Mouse (Mus musculus) midbrain, embryonic 13.5 days (tissue): ENCODE measurements around the gene Elp5. TPM values are rescaled to one million over a fixed set of nuclear protein-coding genes. Genes with fewer than 3 reads are reported as not detected.

ENCODE experiments used
- ATAC-seq: fragments of 200-750 bp; cut with Nextera tagmentation; 2 replicates; pipeline ENCODE4 v1.8.0; 2017; ENCODE audit warnings: mild to moderate bottlenecking, moderate TSS enrichment, moderate library complexity
- H3K27ac ChIP-seq: fragments of 300-500 bp; sonication (generic); 2 replicates; pipeline ENCODE4 v1.5.1; 2015; ENCODE audit warnings: inconsistent platforms, mild to moderate bottlenecking, moderate library complexity
- H3K27me3 ChIP-seq: fragments of 300-500 bp; sonication (generic); 2 replicates; pipeline ENCODE4 v1.6.1; 2015; ENCODE audit warnings: mild to moderate bottlenecking, inconsistent platforms
- H3K36me3 ChIP-seq: fragments of 300-500 bp; sonication (generic); 2 replicates; pipeline ENCODE4 v1.6.1; 2015; ENCODE audit warnings: mild to moderate bottlenecking, inconsistent platforms
- H3K4me1 ChIP-seq: fragments of 300-500 bp; sonication (generic); replicated peaks from 2 replicates; pipeline ENCODE4 v1.6.1; 2015; ENCODE audit warnings: inconsistent platforms
- H3K4me2 ChIP-seq: fragments of 300-500 bp; sonication (generic); replicated peaks from 2 replicates; pipeline ENCODE4 v1.6.1; 2015; ENCODE audit warnings: moderate library complexity, mild to moderate bottlenecking, inconsistent platforms
- H3K4me3 ChIP-seq: fragments of 300-500 bp; sonication (generic); replicated peaks from 2 replicates; pipeline ENCODE4 v1.5.1; 2015; ENCODE audit warnings: mild to moderate bottlenecking, inconsistent platforms
- H3K9ac ChIP-seq: fragments of 300-500 bp; sonication (generic); replicated peaks from 2 replicates; pipeline ENCODE4 v1.6.1; 2015; ENCODE audit warnings: mild to moderate bottlenecking, inconsistent platforms
- H3K9me3 ChIP-seq: fragments of 300-500 bp; sonication (generic); 2 replicates; pipeline ENCODE4 v1.6.1; 2016; ENCODE audit warnings: mild to moderate bottlenecking, inconsistent platforms
- WGBS: fragments of 180-500 bp; shearing (Covaris S2); methylation state at CpG from one replicate; pipeline ENCODE4 v1.1.7; 2015; 5-methylcytosine and 5-hydroxymethylcytosine counted together
- microRNA counts: library from miRNA; unstranded; fragments of <30 nt; microRNA quantifications from one replicate; lab custom pipeline; 2016
- microRNA-seq: library from miRNA; unstranded; fragments of <30 nt; microRNA quantifications from one replicate; pipeline ENCODE4, GENCODE M21; 2016
- polyA plus RNA-seq: library from polyadenylated mRNA; unstranded; fragments of >200 nt; fragmentation: Nextera tagmentation; extraction: Ambion mirVana; gene quantifications from 2 replicates; pipeline ENCODE4 v1.2.1, GENCODE M21; 2015

Gene Elp5
- polyA plus RNA-seq, 1 experiment from 2014 or later, result 156 TPM

DNA sequence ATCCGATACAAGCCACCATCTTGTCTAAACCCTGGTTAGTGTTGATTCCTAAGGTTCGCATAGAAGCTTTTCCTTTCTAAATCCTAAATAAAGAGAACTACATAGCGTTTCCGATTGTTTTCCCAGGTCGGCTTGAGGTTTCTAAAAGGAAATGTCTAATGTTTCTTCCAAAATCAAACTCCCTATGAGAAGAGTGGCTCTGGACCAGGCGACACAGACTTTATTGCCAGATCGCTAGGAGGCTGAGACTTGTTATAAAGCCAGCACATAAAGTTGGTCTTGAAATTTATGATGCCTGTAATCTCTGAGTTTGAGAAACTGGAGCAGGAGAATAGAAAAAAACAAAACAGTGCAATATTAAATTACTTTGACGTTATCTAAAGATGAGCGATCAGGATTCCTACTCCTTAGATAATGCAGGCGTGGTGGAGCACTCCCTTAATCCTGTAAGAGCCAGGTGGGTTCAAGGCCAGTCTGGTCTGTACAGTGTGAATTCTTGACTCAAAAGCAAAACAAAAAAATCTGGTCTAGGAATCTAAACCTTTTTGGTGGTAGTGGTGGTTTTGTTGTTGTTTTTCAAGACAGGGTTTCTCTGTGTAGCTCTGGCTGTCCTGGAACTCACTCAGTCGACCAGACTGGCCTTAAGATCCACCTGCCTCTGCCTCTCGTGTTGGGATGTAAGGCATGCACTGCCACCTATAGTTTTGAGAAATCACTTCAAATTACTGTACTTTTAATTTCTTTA, 60.1 kb downstream of the Elp5 start:
- Histone ChIP-seq H3K9ac (peak overlapping the region; percentile 67), H3K4me2 (peak overlapping the region; percentile 56), H3K4me1 (peaks cover 29% of the 10 kb centered on the region), H3K4me3 (peak overlapping the region; percentile 89), H3K27me3 (no peaks in the 10 kb centered on the region), H3K36me3 (peaks cover 20% of the 10 kb centered on the region), H3K9me3 (no peaks in the 10 kb centered on the region), H3K27ac (peak overlapping the region; percentile 91)
- WGBS, result 2% methylated on average over 12 of the region's 12 CpGs
- ATAC-seq, result no peak

DNA sequence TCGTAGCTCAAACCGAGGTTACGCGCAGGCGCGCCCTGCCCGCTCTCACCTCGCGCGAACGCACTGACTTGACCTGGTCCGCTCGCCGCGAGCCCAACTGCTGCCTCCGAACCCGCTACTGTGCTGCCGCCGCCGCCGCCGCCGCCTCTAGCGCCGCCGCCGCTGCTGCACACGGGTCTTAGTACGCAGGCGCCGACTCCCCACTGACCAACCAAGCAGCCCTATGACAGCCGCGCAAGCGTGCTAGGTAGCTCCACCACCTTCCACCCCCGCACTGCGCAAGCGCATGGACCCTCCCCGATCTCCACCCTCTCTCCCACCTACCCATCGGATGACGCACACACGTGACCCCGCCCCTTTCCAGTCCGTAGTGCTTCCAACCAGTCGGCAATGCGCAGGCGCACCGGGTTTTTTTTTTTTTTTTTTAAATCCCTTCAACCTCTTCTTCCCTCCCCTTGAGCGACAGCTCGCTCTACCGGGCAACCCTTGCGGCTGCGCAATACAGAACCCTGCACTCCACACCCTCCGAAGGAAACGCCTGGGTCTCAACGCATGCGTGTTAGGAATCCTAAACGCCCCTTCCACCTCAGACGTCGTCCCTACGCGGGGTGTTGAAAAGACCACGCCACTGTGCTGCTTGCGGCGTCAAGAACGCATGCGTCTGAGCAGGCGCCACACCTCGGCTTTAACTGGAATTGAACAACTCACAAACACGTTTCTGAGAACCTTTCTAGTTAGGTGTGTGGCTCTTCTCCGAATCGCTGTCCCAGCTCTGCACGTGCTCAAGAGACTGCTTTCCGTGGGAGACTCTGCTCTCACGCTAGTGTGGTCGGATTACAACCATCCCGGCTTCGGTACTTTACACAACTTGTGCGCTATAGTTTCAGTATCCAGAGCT, 61.0 kb downstream of the Elp5 start, which contains the start of gene Eif5a:
TSS of gene Eif5a (minus strand) at position 845 of the 898 bp plus-strand sequence.
- H3K36me3 ChIP-seq, result peaks cover 28% of the 10 kb centered on the region
- no peaks in the 10 kb centered on the region for H3K9me3 ChIP-seq
- H3K27ac ChIP-seq, result peak within 1 kb of the TSS; percentile 92
- peak within 1 kb of the TSS; percentile 89 for H3K4me3 ChIP-seq
- no peaks in the 10 kb centered on the region for H3K27me3 ChIP-seq
- under 1% methylated on average over 78 of the region's 78 CpGs for WGBS
- peak; percentile 97 for ATAC-seq
- H3K9ac ChIP-seq, result peak within 1 kb of the TSS; percentile 92
- peaks cover 30% of the 10 kb centered on the region for H3K4me1 ChIP-seq
- peak within 1 kb of the TSS; percentile 91 for H3K4me2 ChIP-seq

DNA sequence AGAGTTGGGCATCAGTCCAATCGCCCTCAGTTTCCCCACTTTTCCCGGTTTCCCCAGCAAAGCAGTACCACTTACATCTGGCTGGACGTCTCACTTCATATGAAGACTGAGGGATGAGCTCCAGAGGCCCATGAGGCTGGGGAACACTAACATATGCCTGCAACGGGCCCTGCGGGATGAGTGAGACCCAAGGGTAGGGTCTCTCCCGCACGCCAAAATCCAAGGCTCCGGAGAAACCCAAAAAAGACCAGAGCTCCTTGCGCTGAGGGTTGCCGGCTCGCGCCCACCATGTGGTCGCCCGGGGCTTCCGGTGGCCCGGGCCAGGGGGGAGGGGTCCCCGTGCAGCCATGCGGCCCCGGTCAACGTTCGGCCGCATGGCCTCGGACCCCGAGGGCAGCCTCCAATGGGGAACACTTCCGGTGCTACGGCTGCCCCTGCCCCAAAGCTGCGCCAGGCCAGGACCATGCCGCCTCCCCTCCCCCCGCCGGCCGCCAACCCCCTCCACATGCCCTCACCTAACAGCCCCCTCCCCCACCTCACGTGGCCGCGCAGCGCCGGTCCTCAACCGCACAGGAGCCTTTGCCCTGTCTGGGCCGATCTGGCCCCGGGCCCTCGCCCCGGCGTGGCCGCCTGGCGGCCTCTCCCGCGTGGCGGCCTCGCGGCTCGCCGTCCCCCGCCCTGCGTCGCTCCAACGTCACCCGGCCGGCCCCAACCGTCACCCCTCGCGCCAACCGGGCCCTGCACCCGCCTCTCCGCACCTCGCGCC, 61.9 kb downstream of the Elp5 start:
- H3K27me3 ChIP-seq, result no peaks in the 10 kb centered on the region
- peak overlapping the region; percentile 91 for H3K4me2 ChIP-seq
- ATAC-seq, result peak; percentile 62
- H3K4me1 ChIP-seq, result peaks cover 39% of the 10 kb centered on the region
- H3K27ac ChIP-seq, result peak overlapping the region; percentile 92
- H3K4me3 ChIP-seq, result peak overlapping the region; percentile 89
- H3K9me3 ChIP-seq, result no peaks in the 10 kb centered on the region
- peak overlapping the region; percentile 92 for H3K9ac ChIP-seq
- WGBS, result under 1% methylated on average over 46 of the region's 65 CpGs
- peaks cover 37% of the 10 kb centered on the region for H3K36me3 ChIP-seq

DNA sequence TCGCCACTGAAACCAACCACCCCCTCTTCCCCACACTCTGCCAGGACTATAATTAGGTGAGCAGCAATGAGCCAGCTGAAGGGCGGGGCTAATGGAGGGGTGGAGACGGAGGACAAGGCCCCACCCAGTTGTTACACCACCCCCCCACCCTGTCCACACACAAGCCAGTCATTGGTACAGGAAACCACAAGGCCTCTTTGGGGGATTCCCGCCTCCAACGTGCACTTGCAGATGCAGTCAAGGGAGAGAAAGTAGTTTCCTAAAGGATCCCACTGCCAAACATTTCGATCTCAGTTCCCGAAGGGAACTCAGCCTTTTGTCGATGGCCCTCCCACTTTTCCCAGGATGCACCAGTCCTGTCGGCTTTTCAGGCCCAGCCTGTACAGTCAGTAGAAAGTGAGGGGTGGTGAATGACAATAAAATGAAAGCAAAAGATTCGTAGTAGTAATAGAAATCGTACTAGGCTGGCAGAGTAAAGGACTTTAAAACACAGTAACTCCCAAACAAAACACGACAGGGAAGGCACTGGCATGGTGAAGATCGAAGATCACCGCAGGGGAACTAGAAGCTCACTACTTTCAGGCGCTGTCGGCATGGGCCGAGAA, 62.6 kb downstream of the Elp5 start:
- Histone ChIP-seq H3K9ac (peak overlapping the region; percentile 92), H3K4me3 (peak overlapping the region; percentile 89), H3K9me3 (no peaks in the 10 kb centered on the region), H3K27ac (peak overlapping the region; percentile 92), H3K4me1 (peaks cover 46% of the 10 kb centered on the region), H3K27me3 (no peaks in the 10 kb centered on the region), H3K36me3 (peaks cover 44% of the 10 kb centered on the region), H3K4me2 (peak overlapping the region; percentile 91)
- no peak for ATAC-seq
- 1% methylated on average over 17 of the region's 17 CpGs for WGBS

DNA sequence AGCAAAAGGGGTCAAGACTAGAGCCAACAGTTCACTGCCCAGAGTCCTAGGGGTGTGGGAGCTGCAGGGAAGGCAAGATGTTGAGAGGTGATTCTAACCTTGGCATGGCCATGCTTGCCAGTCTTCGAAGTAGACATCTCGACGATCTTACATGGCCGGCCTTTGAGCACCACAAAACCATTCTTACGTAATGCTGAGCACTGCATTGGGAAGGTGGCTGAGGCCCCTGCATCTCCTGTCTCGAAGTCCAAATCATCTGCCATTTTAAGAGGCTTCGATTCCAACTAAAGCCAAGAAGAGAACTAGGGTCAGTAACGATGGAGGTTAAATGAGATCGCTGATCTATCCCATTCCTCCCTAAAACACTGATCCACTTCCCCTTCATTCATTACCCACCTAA, 63.3 kb downstream of the Elp5 start:
- WGBS, result 86% methylated on average over 9 of the region's 9 CpGs
- peak overlapping the region; percentile 91 for H3K4me2 ChIP-seq
- peak overlapping the region; percentile 89 for H3K4me3 ChIP-seq
- no peaks in the 10 kb centered on the region for H3K9me3 ChIP-seq
- H3K27ac ChIP-seq, result peak overlapping the region; percentile 92; the same call in 1 of the 2 replicates
- peak overlapping the region; percentile 92 for H3K9ac ChIP-seq
- H3K27me3 ChIP-seq, result no peaks in the 10 kb centered on the region
- H3K4me1 ChIP-seq, result peaks cover 52% of the 10 kb centered on the region
- H3K36me3 ChIP-seq, result peaks cover 45% of the 10 kb centered on the region
- ATAC-seq, result no peak

MicroRNAs within 50 kb of the gene (microRNA counts, 519-probe panel; counts per million panel counts)
- microRNA mmu-miR-324-3p (lab: Ali Mortazavi, UCI) (110 counts per million, percentile 56 among the panel's probes with 10 or more counts), microRNA mmu-miR-324-5p (lab: Ali Mortazavi, UCI) (4,004 counts per million, percentile 75 among the panel's probes with 10 or more counts)

Small RNA genes within 50 kb of the gene (microRNA-seq; reads per million reads assigned to microRNA genes)
- not detected for gene Gm44349
- 4,299 reads per million, percentile 90 among the genes with 10 or more reads in this experiment for gene Mir324

Other genes starting within 250 kb of the Elp5 start
- gene Polr2a, start 223.9 kb downstream of the Elp5 start, polyA plus RNA-seq, result 22.7 and 24.9 TPM in 2 replicates
- 0.31 TPM in 1 of 2 replicates, not detected in the other for gene Slc35g3, start 220.5 kb downstream of the Elp5 start, polyA plus RNA-seq
- 2.9 and 3.2 TPM in 2 replicates for gene Zbtb4, start 216.6 kb downstream of the Elp5 start, polyA plus RNA-seq
- gene Chrnb1, start 186.6 kb downstream of the Elp5 start, polyA plus RNA-seq, result 0.83 and 0.85 TPM in 2 replicates
- gene Fgf11, start 180.7 kb downstream of the Elp5 start, polyA plus RNA-seq, result 3.4 and 4.4 TPM in 2 replicates
- gene Tmem102, start 176.9 kb downstream of the Elp5 start, polyA plus RNA-seq, result 0.44 and 0.52 TPM in 2 replicates
- gene Gm39566, start 167.2 kb downstream of the Elp5 start, polyA plus RNA-seq, result not detected in 2 replicates
- not detected in 2 replicates for gene Spem2, start 164.1 kb downstream of the Elp5 start, polyA plus RNA-seq
- gene Spem1, start 160.3 kb downstream of the Elp5 start, polyA plus RNA-seq, result 0.51 and 0.64 TPM in 2 replicates
- gene Nlgn2, start 144.7 kb downstream of the Elp5 start, polyA plus RNA-seq, result 20.5 and 21.3 TPM in 2 replicates
- gene Tmem256, start 144.0 kb downstream of the Elp5 start, polyA plus RNA-seq, result 329 and 331 TPM in 2 replicates
- gene Plscr3, start 136.1 kb downstream of the Elp5 start, polyA plus RNA-seq, result 55.0 and 56.3 TPM in 2 replicates
- gene Tnk1, start 123.8 kb downstream of the Elp5 start, polyA plus RNA-seq, result 0.27 and 0.31 TPM in 2 replicates
- not detected in 2 replicates for gene Tmem95, start 104.5 kb downstream of the Elp5 start, polyA plus RNA-seq
- gene Kctd11, start 101.1 kb downstream of the Elp5 start, polyA plus RNA-seq, result 1.3 and 1.7 TPM in 2 replicates
- 0.37 and 0.48 TPM in 2 replicates for gene Acap1, start 87.0 kb downstream of the Elp5 start, polyA plus RNA-seq
- 16.1 and 17.1 TPM in 2 replicates for gene 2810408A11Rik, start 81.5 kb downstream of the Elp5 start, polyA plus RNA-seq
- gene Neurl4, start 81.4 kb downstream of the Elp5 start, polyA plus RNA-seq, result 18.6 and 19.8 TPM in 2 replicates
- gene Gps2, start 68.6 kb downstream of the Elp5 start, polyA plus RNA-seq, result 81.9 and 87.0 TPM in 2 replicates
- 1,160 and 1,188 TPM in 2 replicates for gene Eif5a, start 60.6 kb downstream of the Elp5 start, polyA plus RNA-seq
- 3.9 and 4.2 TPM in 2 replicates for gene Ybx2, start 46.7 kb downstream of the Elp5 start, polyA plus RNA-seq
- 4.3 and 4.4 TPM in 2 replicates for gene Slc2a4, start 34.3 kb downstream of the Elp5 start, polyA plus RNA-seq
- gene Cldn7, start 17.7 kb downstream of the Elp5 start, polyA plus RNA-seq, result 0.32 and 1.1 TPM in 2 replicates
- 22.9 and 23.8 TPM in 2 replicates for gene Ctdnep1, start 1.4 kb downstream of the Elp5 start, polyA plus RNA-seq
- 611 and 625 TPM in 2 replicates for gene Gabarap, start 8.6 kb upstream of the Elp5 start, polyA plus RNA-seq
- 74.2 and 82.2 TPM in 2 replicates for gene Phf23, start 13.3 kb upstream of the Elp5 start, polyA plus RNA-seq
- 27.6 and 35.4 TPM in 2 replicates for gene Dvl2, start 18.1 kb upstream of the Elp5 start, polyA plus RNA-seq
- gene Acadvl, start 32.9 kb upstream of the Elp5 start, polyA plus RNA-seq, result 48.4 and 51.7 TPM in 2 replicates
- gene Dlg4, start 34.4 kb upstream of the Elp5 start, polyA plus RNA-seq, result 34.9 and 37.2 TPM in 2 replicates
- 0.97 and 1.1 TPM in 2 replicates for gene Asgr1, start 71.6 kb upstream of the Elp5 start, polyA plus RNA-seq
- not detected in 2 replicates for gene Asgr2, start 110.1 kb upstream of the Elp5 start, polyA plus RNA-seq
- gene Mgl2, start 147.8 kb upstream of the Elp5 start, polyA plus RNA-seq, result 0.39 and 0.66 TPM in 2 replicates
- gene Clec10a, start 173.7 kb upstream of the Elp5 start, polyA plus RNA-seq, result 0.59 TPM in 2 replicates
- gene Slc16a11, start 230.2 kb upstream of the Elp5 start, polyA plus RNA-seq, result 1.9 and 2.4 TPM in 2 replicates
- gene Slc16a13, start 238.5 kb upstream of the Elp5 start, polyA plus RNA-seq, result 17.7 and 18.7 TPM in 2 replicates
- 3.9 and 4.3 TPM in 2 replicates for gene Bcl6b, start 247.3 kb upstream of the Elp5 start, polyA plus RNA-seq